Mouse (Mus musculus): ENCODE results near the gene Gm15517. TPM values are rescaled to one million over a fixed set of nuclear protein-coding genes. Genes with fewer than 3 reads are reported as not detected.
A peak's percentile ranks its signal among the peaks of the same experiment; 100 is the strongest.
"Not testable (repeated sequence)": the region's sequence is repeated elsewhere in the genome, so short reads cannot be mapped to it uniquely, and the experiment has no call there.

The Gm15517 gene
- total RNA-seq, 2 experiments from 2014 or later, result not detected

DNA sequence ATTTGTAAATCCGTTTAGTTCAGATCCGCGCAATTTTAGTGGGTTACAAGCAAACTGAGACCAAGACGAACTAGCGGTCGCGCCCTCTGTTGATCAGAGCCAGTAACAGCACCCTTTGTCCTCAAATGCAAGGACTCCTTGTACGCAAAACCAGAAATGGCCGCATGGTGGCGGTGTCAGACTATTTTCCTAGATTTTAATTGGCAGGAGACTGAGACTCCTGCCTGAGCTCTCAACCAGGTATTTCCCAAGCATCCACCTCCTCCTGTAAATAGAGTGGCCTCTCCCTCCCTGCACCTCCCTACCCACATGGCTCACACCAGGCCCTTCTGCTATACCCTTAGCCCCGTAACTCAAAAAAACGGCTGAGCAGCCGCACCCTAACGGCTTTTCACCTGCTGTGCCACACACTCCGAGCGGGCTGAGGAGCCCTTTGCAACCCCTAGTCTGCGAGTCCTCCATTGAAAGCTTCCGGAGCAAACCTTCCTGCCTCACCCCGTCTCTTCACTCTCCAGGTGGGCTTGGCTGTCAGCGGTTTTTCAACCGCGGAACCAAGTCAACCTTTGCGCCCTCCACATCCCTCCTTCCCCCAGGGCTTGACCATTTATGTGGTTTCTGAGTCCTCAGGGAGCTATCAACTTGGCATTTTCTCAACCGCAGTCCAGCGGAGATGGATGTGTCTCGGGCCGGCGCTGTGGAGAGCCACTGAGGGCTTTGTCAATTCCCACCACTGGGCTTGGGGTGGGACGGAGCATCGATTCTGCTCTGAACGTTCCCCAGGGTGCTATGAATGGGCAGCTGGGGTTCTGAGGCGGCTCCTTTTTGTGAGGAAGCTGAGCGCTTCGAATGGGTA, 1.8 kb downstream of the Gm15517 start:
- intact Hi-C loops (cut with DNase I), result loop anchor here (1.0 to 5.0 kb wide), 5 partner anchors 44 to 289 kb away; partner anchors contain the start of genes Clec11a and Nr1h2
- peak; percentile 95 to 98 for DNase-seq

DNA sequence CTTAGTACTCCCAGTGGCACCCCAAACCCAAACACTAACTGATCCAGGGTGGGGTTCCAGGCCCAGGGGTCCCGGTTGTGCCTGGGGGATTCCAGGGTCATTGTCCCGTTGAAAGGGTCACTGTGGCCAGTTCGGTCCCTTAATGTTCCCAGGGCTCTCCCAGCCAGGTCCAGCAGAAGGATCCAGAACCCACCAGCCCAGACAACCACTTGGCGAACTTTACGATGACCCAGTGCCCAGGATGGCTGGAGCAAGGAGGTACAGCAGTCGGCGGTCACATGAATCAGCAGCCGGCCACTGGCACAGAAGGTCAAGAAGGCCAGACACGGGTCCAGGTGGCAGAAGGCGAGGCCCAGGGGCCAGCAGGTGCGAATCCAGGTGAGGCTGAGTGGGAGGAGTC, 6.9 kb downstream of the Gm15517 start:
- intact Hi-C loops (cut with DNase I), result no loop called here
- DNase-seq, result no peak

DNA sequence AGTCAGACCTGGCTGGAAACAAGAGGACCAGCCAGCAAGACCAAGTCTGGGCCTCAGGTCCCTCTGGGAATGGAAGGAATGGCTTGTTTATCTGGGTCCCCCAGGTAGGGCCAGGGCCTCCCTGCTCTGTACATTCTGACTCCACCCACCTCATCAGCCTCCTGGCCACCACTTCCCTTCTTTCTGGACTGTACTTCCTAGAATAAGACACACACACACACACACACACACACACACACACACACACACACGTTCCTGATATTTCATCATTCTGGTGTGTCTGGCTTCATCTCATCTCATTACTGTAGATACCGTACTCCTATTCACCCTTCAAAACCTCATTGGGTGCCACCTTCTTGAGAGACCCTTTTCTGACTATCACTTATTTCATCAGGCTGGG, 8.2 kb downstream of the Gm15517 start:
- intact Hi-C loops (cut with DNase I), result no loop called here
- DNase-seq, result no peak

DNA sequence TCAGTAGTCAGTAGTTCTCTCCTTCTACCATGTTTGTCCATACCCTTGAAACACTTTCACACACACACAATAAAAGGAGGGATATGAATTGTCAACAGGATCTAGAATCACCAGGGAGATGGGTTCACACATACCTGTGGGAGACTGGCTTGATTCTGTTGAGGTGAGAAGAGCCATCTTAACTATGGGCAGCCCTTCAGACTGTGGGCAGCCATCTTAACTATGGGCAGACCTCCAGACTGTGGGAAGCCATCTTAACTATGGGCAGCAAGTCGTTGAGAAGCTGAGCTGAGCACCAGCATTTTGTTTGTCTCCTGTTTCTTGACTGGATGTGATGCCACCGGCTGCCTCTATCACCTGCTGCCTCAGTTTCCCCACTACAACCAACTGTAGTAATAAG, 10.1 kb downstream of the Gm15517 start:
- no peak for DNase-seq
- intact Hi-C loops (cut with DNase I), result no loop called here

DNA sequence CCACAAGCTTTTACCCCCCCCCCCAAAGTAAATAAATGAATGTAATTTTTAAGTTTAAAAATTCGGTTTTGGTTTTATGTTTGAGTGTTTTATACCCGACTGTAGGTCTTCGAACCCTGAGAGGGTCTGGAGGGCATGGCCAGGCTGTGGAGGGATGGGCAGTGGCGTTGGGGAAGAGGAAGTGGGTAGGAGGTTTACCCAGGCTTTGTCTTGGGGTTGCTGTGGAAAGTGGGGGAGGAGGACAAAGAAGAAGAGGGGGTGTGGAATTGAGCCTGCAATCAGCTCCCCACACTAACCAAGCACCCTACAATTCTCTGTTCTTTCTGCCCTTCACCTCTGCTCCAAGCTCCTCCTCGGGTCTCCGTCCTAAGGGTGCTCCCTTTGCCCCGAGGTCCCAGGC, 11.3 kb downstream of the Gm15517 start:
- intact Hi-C loops (cut with DNase I), result no loop called here
- DNase-seq, result no peak

DNA sequence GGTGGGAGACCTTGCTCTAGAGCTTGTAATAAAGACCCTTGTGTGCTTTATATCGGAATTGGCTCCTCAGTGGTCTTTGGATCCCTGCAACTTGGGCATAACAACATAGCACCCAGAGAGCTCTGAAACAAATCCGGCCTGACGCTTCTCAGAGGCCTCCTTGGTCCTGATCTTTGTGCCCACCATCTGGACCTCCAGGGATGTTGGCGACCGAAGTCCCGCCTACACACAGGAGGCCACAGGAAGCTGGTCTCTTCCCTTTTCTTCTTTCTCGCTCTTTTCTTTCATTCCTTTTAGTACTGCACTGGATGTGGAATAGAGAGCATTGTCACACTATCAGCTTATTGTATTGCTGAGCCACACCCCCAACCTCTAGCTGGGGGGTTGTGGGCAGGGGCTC, 12.2 kb downstream of the Gm15517 start:
- DNase-seq, result no peak
- intact Hi-C loops (cut with DNase I), result no loop called here

DNA sequence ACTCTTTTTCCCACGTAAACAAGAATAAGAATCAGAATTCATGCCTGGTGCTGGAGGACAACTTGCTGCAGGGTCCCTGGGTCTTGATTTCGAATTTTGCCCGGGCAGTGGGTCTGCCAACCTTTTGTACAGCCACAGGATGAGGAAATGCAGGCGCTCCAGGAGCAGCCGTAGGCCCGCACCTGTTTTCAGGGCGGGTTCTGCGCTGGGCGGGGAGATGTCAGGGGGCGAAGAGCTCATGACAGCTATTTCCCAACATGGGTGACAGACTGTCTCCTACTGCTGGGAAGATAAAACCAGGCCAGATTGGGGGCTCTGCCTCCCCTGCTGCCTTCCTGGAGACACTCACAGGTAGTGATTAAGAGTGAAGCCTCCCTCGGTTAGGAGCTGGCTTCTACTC, 12.8 kb downstream of the Gm15517 start:
- intact Hi-C loops (cut with DNase I), result no loop called here
- no peak for DNase-seq

DNA sequence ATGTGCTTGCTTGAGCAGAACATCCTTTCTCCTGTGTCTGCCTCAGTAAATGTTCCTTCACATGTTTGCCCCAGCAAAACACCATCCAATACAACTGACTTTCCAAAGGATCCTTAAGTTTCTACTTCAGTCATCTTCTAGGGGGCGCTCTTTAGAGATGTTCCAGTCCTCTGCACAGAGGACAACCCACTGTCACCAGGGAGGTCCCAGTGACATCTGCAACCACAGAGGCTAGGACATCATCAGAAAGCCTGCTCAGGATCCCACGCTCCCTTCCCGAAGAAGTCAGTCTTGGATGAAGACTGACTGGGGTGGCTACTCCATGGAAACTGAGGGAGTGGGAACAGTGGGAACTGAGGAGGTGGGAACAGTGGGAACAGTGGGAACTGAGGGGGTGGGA, 14.3 kb downstream of the Gm15517 start:
- intact Hi-C loops (cut with DNase I), result no loop called here
- no peak for DNase-seq

DNA sequence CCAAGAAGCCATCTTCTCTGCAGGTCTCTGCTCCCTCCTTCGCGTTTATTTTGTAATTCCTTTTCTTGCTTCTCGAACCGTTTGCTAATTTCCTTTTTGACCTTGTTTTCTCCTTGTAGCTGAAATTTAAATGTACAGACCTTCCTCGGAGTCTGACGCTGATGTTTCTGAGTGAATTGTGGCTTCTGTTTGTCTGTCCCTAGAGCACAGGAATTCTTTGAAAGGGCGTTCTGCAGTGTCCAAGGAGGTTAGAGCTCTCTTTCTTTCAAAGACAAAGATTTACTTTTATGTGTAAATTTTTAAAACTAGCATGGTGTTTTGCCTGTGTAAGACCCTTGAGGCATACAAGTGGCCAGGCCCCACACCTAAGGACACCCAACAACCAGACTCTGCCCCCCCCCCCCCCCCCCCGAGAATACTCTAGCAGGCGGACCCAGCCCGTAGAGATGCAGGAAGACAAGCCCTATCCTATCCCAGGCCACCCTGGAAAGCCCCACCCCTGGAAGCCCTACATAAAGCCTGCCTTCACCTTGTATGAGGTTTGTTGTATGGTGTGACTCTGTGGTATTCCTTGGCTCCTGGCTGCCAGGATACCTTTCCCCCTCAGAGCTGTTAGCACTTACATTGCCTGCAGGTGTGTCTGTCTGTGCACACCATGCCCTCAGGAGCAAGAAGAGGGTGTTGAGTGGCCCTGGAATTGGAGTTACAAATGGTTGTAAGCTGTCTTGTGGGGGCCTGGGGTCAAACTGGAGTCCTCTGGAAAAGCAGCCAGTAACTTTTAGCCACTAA, 15.4 kb downstream of the Gm15517 start:
- DNase-seq, result no peak
- intact Hi-C loops (cut with DNase I), result no loop called here

DNA sequence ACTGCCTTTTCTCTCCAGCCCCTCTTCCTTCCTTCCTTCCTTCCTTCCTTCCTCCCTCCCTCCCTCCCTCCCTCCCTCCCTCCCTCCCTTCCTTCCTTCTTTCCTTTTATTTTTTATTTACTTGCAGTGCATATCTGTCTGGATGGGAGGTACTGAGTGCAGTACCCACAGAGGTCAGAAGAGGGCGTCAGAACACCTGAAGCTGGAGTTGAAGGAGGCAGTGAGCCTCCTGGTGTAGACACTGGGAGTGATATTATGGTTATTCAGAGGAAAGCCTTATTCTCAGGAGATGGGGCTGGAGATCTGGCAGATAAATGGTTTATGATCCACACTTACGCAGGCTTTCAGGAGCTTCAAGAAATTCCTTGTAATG, 16.0 kb downstream of the Gm15517 start:
- peak in 1 of 2 experiments; percentile 32 for DNase-seq
- intact Hi-C loops (cut with DNase I), result no loop called here

DNA sequence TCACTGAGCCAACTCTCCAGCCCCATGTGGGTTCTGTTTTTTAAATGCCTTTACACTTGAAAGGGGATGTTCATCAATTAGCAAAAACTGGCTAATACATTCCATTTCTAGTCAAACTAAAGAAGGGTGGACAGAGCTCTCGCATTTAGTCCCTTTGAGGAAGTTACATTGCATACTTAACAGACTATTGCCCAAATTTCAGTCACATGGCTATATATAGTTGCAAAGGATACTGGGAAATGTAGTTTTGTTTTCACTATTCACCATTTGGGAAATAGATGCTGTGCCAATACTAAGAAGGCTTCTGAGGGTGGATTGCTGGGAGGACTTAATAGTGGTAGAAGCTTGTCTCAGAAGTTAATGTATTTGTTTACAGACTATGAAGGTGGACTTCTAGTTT, 19.7 kb downstream of the Gm15517 start:
- no peak for DNase-seq
- intact Hi-C loops (cut with DNase I), result no loop called here

DNA sequence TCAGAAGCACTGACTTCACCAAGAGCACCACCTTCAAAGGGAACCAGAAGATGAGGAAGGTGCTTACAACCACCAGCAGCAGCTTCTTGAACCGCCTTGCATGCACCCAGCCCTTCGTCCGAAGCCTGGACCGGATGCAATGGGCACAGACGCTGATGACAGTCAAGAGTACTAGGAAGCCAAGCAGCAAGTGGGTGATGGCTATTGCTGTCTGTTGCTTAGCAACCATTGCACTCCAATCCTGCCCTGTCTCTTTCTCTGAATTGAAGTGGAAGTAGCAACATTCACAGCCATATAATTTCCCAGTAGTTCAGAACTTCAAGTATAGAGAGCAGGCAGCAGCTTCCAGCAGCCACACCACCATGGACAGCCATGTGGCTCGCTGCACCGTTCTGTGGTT, 20.3 kb downstream of the Gm15517 start:
- no peak for DNase-seq
- intact Hi-C loops (cut with DNase I), result no loop called here

DNA sequence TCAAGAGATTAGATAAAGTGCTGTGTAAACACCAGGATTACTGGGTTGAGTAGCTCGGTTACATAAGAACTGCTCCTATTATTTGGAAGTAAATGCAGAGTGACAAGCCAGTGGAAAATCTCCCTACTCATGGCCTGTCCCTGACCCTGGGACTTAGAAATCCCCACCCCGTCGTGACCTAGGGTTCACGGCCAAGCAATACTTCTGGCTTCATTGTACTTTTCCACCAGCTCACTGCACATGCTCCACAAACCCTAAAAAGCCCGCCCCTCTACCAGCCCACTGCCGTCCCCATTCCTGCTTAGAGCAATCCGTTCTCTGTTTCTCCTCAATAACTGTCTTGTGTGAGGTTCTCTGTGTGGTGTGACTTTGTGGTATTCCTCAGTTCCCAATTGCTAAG, 26.5 kb downstream of the Gm15517 start:
- no peak for DNase-seq
- intact Hi-C loops (cut with DNase I), result no loop called here

DNA sequence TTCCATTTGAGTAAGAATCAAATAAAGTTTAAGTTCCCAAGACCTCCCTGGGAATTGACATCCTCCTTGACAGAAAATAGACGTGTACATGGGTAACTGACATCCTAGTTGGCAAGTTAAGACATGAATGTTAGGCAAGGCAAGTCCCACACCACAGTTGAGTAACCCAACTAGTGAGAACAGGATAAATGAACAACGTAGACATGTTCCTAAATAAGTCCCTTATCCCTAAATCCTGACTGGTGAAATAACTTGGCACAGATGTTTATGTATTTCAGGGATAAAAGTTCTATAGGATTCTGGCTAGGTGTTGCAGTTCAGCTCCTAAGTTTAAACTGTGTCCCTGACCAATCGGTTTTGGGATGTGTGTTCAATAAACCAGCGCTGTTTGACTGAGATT, 29.7 kb downstream of the Gm15517 start:
- no peak for DNase-seq
- intact Hi-C loops (cut with DNase I), result no loop called here

DNA sequence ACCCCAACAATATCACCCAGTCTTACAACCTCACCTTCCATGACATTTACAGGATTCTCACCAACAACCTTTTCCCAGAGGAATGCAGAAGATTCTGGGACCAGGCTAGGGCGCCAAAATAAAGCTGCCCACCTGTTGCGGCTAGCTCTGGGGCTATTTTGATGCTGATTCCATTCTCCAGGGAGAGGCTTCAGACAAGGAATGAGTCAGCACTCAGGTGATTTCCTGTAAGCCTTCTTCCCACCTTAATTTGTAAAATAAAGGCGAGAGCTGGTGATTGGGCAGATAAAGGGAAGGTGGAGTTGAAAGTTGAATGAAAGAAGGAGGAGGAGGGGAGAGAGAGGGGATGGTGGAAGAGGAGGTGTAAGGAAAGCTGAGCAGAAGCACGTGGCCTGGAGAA, 30.2 kb downstream of the Gm15517 start:
- DNase-seq, result no peak

DNA sequence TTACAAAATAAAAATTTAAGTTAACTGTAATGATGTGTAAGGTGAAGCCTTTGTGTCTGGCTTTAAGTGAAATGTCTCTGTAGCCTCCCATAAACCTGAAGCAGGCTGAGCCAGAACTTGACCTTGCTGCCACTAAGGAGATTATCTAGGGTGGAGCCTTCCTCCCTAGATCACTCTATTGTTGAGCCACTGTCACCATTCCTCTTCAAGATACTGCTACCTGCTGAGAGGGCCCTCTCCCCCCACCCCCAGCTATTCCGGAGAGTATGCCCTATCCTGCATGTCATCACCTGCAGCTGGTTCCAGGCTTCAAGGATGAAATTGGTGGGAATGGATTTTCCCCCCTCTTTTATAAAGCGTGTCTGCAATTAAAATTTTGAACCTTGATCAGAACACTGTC, 36.3 kb downstream of the Gm15517 start:
- DNase-seq, result not testable (repeated sequence)
- intact Hi-C loops (cut with DNase I), result loop anchor here (2.0 kb wide), 1 partner anchor 19 kb away; no protein-coding TSS in a partner anchor

More for the DNA sequence above, 30.2 kb downstream of the Gm15517 start:
- intact Hi-C loops (cut with DNase I), result no loop called here

DNA sequence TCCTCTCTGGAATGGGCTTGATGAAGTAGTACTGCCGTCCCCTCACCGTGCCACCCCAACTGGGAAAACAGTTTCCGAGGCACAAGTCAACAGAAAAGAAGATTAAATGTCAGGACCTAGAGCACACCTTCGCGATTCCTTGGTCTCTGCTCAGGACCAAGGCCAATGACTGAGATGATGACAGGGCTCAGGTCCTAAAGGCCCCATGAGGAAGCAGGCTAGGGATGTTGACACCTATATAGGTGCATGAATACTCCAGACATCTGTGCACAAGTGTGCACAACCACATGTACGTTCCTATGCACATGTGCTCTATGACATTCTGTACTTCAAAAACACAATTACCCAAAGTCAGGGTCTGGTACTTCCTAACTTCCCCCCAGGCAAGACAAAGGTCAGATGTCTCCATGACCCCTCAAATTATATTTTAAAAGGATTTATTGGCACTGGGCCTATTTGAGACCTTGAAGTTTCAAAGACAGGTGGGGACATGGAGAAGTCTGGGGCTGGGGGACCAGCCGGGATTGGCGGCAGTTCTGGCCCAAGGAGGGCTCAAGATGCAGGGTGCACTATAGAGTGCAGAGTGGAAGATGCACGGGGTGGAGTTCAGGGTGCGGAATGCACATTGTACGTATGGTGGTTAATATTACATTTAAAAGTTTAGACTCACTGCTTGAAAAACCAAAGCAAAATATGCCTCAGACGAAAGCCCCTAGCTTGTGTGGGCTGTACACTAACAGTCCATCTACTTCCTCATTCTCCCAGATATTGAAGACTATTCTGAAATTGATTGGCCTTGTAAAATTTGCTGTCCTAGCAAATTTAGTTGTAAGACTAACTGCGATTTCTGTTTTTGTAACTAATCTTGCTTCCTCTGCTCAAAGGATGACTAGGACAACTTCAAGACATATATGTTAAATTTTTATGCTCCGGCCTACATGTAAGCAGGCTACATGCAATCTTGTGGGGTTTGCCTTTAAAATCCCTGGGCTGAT, 42.4 kb downstream of the Gm15517 start:
- intact Hi-C loops (cut with DNase I), result loop anchor here (2.0 to 10.0 kb wide), 4 partner anchors 51 to 1731 kb away; partner anchors contain the start of genes 1700028J19Rik, 2410002F23Rik, Abcc6 and Aspdh
- no peak for DNase-seq

DNA sequence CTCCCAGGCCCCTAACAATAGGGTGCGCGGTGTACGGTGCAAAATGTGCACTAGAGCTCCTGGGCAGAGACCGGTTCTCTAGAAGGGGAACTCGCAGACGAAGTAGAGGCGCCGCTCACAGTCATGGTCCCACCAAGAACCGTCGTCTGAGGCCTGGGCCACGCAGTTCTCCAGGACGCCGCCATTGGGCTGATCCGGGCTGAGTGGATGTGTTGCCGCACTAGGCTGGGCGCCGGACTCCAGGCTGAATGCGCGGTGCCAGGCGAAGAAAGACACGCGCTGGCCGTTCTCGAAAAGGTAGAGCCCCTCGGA, 43.2 kb downstream of the Gm15517 start:
- intact Hi-C loops (cut with DNase I), result loop anchor here (2.0 to 10.0 kb wide), 4 partner anchors 50 to 1730 kb away; partner anchors contain the start of genes 1700028J19Rik, 2410002F23Rik, Abcc6 and Aspdh

DNA sequence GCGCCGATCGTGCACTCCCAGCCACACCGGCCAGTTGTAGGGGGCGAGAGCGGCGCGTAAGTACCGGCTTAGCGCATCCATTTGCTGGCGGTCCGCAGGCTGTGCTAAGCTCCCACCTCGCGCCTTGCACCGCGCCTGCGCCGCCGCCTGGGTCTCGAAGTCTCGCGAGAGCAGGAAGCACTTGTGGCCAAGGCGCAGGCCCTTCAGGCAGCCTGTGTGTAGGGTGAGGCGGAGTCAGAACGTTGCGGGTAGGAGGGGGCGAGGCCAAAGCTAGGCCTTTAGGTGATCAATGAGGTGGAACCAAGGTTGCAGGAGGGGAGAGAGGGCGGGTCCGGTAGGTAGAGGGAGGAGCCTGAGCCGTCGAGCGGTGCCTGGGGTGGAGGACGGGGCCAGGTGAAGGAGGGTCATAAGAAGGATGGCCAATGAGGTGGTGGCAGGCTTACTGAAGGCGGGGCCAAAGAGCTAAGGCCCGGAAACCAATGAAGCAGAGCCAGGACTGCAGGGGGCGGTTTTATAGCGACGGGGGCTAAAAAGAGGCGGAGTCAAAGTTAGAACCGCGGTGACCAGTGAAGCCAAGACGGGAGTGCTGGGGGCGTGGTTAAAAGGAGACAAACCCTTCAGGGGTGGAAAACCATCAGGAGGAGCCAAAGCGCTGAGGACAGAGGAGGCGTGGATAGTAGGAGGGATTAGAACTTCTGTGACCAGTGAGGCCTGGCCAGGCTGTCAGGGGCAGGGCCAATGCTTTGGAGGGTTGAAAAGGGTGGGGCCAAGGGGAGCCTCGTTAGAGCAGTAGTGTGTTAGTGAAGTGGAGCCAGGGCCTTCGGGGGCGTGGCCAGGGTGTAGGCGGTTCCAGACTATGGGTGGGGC, 43.8 kb downstream of the Gm15517 start:
- DNase-seq, result peak; percentile 92 to 95
- intact Hi-C loops (cut with DNase I), result loop anchor here (2.0 to 10.0 kb wide), 5 partner anchors 43 to 1730 kb away; partner anchors contain the start of genes 1700028J19Rik, 2410002F23Rik, Abcc6 and Aspdh

More for the DNA sequence above, 43.2 kb downstream of the Gm15517 start:
- no peak for DNase-seq
